Mouse (Mus musculus) adipocyte (in vitro differentiated cells): ENCODE data around the gene Ptprn2.

Experiments used
- DNase-seq: peaks from one replicate; pipeline ENCODE4 v3.0.0-alpha.2; 2016; ENCODE audit warnings: low spot score

The Ptprn2 gene

GRCm38 (mm10) chr12:116989144-116989543 is 503.6 kb downstream of the Ptprn2 start:
- DNase-seq = no peak

- DNase-seq = no peak
Observed at GRCm38 (mm10) chr12:117001546-117002148, 516.1 kb downstream of the Ptprn2 start.

GRCm38 (mm10) chr12:117016753-117017595 is 531.5 kb downstream of the Ptprn2 start:
- DNase-seq = no peak

- DNase-seq = no peak
Observed at GRCm38 (mm10) chr12:117017912-117018311, 532.4 kb downstream of the Ptprn2 start.

GRCm38 (mm10) chr12:117023235-117023634 is 537.7 kb downstream of the Ptprn2 start:
- DNase-seq = no peak

- no peak for DNase-seq
Observed at GRCm38 (mm10) chr12:117024916-117025315, 539.4 kb downstream of the Ptprn2 start.

GRCm38 (mm10) chr12:117025676-117026075 is 540.2 kb downstream of the Ptprn2 start:
- no peak for DNase-seq

- DNase-seq = no peak
Observed at GRCm38 (mm10) chr12:117027351-117027750, 541.8 kb downstream of the Ptprn2 start.

- no peak for DNase-seq
Observed at GRCm38 (mm10) chr12:117028333-117028961, 542.9 kb downstream of the Ptprn2 start.

- DNase-seq = no peak
Observed at GRCm38 (mm10) chr12:117033172-117033571, 547.7 kb downstream of the Ptprn2 start.

- DNase-seq = no peak
Observed at GRCm38 (mm10) chr12:117034506-117034905, 549.0 kb downstream of the Ptprn2 start.

- no peak for DNase-seq
Observed at GRCm38 (mm10) chr12:117035243-117035642, 549.7 kb downstream of the Ptprn2 start.

GRCm38 (mm10) chr12:117039411-117039810 is 553.9 kb downstream of the Ptprn2 start:
- DNase-seq = no peak

- DNase-seq = no peak
Observed at GRCm38 (mm10) chr12:117041409-117041808, 555.9 kb downstream of the Ptprn2 start.

GRCm38 (mm10) chr12:117042706-117043105 is 557.2 kb downstream of the Ptprn2 start:
- no peak for DNase-seq

- no peak for DNase-seq
Observed at GRCm38 (mm10) chr12:117047384-117048251, 562.1 kb downstream of the Ptprn2 start.

GRCm38 (mm10) chr12:117049829-117050228 is 564.3 kb downstream of the Ptprn2 start:
- DNase-seq = no peak

- DNase-seq = no peak
Observed at GRCm38 (mm10) chr12:117053223-117053850, 567.8 kb downstream of the Ptprn2 start.

GRCm38 (mm10) chr12:117053851-117054769 is 568.6 kb downstream of the Ptprn2 start:
- DNase-seq = no peak

- no peak for DNase-seq
Observed at GRCm38 (mm10) chr12:117054925-117055570, 569.5 kb downstream of the Ptprn2 start.
